Mouse (Mus musculus) 3T3-L1 (cell line): ENCODE measurements at regions not wholly inside any gene's neighbourhood (a gene's known extent, or its start where the extent isn't known, plus 50 kb on each side); places are given as distances from the start of the nearest gene placed in this dataset.

ENCODE experiments used
- DNase-seq: peaks from one replicate; pipeline ENCODE4 v3.0.0-alpha.2; 2015; ENCODE audit warnings: low read depth, low spot score

DNA sequence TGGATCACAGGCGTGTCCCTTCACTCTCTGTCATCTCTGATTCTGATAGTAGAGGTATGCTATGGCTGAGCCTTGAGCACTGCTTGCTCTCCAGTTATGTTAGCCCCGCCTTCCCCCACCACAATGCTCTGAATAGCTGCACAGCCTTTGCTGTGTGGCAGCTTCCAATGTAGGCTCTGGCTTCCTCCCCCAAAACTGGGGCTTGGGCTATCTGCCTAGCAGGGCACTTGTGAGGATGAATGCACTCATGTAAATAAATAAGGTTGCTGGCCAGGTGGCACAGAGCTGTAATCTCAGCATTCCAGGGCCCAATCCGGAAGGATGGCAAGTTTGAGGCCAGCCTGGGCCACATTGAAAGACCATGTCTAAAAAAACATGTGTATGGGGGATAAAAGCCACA, 103.6 kb upstream of the Sdk1 start:
- no peak for DNase-seq

- no peak for DNase-seq
These were observed 102.4 kb upstream of the Sdk1 start for GRCm38 (mm10) chr5:141138771-141139360.

DNA sequence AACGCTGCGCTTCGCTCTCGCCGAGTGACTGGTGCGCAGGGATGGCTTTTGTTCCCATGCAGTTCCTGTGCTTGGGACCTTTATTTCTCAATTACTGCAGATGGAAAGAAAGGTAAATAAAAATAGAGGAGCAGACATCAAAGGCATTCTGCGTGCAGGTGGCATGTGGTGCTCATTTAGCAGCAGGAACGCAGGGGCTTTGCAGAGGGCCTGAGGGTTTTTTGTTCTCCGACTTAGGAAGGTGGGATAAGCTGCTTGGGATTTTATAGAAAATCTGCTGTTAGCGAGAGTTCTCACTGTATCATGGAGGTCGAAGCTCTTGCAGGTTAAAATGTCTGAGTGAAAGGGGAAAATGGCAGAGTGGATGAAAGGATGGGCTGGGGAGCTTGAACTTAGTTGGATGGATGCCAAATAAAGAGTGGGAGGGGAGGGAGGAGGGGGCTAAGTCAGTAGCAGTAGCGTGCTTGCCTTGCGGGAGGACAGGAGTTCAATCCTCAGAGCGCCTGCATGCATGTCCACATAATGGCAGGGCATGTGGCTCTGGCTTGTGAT, 101.9 kb upstream of the Sdk1 start:
- no peak for DNase-seq

GRCm38 (mm10) chr5:141160391-141160790, 80.9 kb upstream of the Sdk1 start:
- DNase-seq = no peak

- DNase-seq = no peak
These were observed 80.3 kb upstream of the Sdk1 start for GRCm38 (mm10) chr5:141160956-141161355.

DNA sequence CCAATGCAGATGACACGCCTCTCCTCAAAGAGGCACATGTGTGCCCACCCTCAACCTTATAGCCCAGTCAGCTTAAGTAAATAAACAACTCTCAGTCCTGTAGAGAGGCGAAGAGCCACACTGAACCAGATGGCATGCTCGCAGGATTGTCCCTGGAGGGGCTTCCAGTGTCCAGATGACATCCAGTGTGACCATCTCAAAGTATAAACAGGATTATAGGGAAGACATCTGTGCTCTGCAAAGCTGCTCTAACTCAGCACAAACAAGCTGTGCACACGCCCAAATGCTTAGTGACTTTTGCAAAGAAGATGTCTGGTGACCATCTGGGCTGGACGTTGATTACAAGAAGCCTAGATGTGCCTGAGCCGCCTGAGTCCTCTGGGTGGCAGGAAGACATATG, 58.8 kb upstream of the Sdk1 start:
- no peak for DNase-seq

DNA sequence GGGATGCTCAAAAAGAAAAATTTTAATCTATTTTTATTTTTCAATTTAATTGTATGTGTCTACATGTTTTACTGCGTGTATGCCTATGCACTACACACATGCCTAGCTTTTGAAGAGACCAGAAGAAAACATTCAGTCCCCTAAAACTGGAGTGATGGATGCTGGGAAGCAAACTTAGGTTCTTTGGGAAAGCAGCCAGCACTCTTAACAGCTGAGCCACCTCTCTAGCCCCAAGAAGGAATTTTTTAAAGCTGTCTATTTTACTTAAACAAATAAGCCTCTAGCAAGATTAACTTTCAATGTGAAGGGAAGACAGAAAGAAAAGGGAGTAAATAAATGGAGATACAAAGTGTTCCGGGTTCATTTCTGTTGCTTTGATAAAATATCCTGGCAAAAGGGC, 52.3 kb upstream of the Sdk1 start:
- DNase-seq = no peak
